Mouse (Mus musculus) limb, embryonic 14.5 days (tissue): ENCODE measurements around the gene Memo1. TPM values are rescaled to one million over a fixed set of nuclear protein-coding genes. Genes with fewer than 3 reads are reported as not detected.
"Not testable (repeated sequence)": the region's sequence is repeated elsewhere in the genome, so short reads cannot be mapped to it uniquely, and the experiment has no call there.

Experiments used
- ATAC-seq: fragments of 200-750 bp; cut with Nextera tagmentation; 2 replicates; pipeline ENCODE4 v1.8.0; 2017; ENCODE audit warnings: low read depth, moderate number of reproducible peaks, moderate TSS enrichment; ENCODE audit not compliant: low FRiP score
- DNase-seq: peaks from one replicate; pipeline ENCODE4 v3.0.0-alpha.2; 2015; ENCODE audit warnings: low spot score
- H3K27ac ChIP-seq: fragments of 300-500 bp; sonication (generic); replicated peaks from 2 replicates; pipeline ENCODE4 v1.5.1; 2014; ENCODE audit warnings: low read depth, mild to moderate bottlenecking, low read length, moderate library complexity, mixed read lengths
- H3K27me3 ChIP-seq: fragments of 300-500 bp; sonication (generic); 2 replicates; pipeline ENCODE4 v1.6.1; 2014; ENCODE audit warnings: low read length, mixed read lengths; ENCODE audit not compliant: control insufficient read depth, insufficient read depth
- H3K36me3 ChIP-seq: fragments of 300-500 bp; sonication (generic); 2 replicates; pipeline ENCODE4 v1.6.1; 2014; ENCODE audit warnings: mild to moderate bottlenecking, low read length, moderate library complexity, mixed read lengths; ENCODE audit not compliant: control insufficient read depth, insufficient read depth
- H3K4me1 ChIP-seq: fragments of 300-500 bp; sonication (generic); 2 replicates; pipeline ENCODE4 v1.6.1; 2014; ENCODE audit warnings: antibody characterized with exemption, low read length, mixed read lengths; ENCODE audit not compliant: control insufficient read depth, insufficient read depth
- H3K4me2 ChIP-seq: fragments of 300-500 bp; sonication (generic); replicated peaks from 2 replicates; pipeline ENCODE4 v1.6.1; 2014; ENCODE audit warnings: low read depth, mild to moderate bottlenecking, low read length, moderate library complexity; ENCODE audit not compliant: severe bottlenecking
- H3K4me3 ChIP-seq: fragments of 300-500 bp; sonication (generic); replicated peaks from 2 replicates; pipeline ENCODE4 v1.5.1; 2014; ENCODE audit warnings: low read length
- H3K9ac ChIP-seq: fragments of 300-500 bp; sonication (generic); 2 replicates; pipeline ENCODE4 v1.6.1; 2014; ENCODE audit warnings: mild to moderate bottlenecking, low read depth, low read length, moderate library complexity; ENCODE audit not compliant: severe bottlenecking
- H3K9me3 ChIP-seq: fragments of 300-500 bp; sonication (generic); 2 replicates; pipeline ENCODE4 v1.6.1; 2016; ENCODE audit warnings: low read length; ENCODE audit not compliant: control insufficient read depth
- POLR2A ChIP-seq: fragments of 200-500 bp; IDR thresholded peaks from 2 replicates; pipeline ENCODE4 v1.8.0; 2012; ENCODE audit warnings: inconsistent platforms, mild to moderate bottlenecking, moderate library complexity, borderline replicate concordance; ENCODE audit not compliant: insufficient read depth, insufficient read length; ENCODE audit errors: extremely low read depth
- WGBS: fragments of 180-500 bp; shearing (Covaris S2); extraction: QIAGEN DNeasy Blood & Tissue Kit; methylation state at CpG from one replicate; pipeline ENCODE4 v1.1.7; 2014; 5-methylcytosine and 5-hydroxymethylcytosine counted together
- polyA plus RNA-seq, 2 experiments: library from polyadenylated mRNA; depleted of rRNA in 1 of 2; stranded (reverse) in 1 of 2; unstranded in 1 of 2; fragments of >200 nt; fragmentation: Nextera tagmentation in 1 of 2; extraction: Ambion mirVana in 1 of 2; gene quantifications; 2 replicates each; pipeline versions ENCODE4 v1.2.1 to v1.2.3; 2012 to 2014

Memo1 gene
- polyA plus RNA-seq, 2 experiments: 75.0 to 98.9 TPM

- H3K4me1 ChIP-seq: no peaks in the 10 kb centered on the region
- H3K4me2 ChIP-seq: no peak overlapping the region
- WGBS: 76% methylated on average over 9 of the region's 9 CpGs
- H3K9ac ChIP-seq: no peak overlapping the region
- no peak overlapping the region for H3K4me3 ChIP-seq
- no peaks in the 10 kb centered on the region for H3K27me3 ChIP-seq
- H3K36me3 ChIP-seq: no peaks in the 10 kb centered on the region
- H3K9me3 ChIP-seq: no peaks in the 10 kb centered on the region
- H3K27ac ChIP-seq: no peak overlapping the region
- no peak for ATAC-seq
- no peak for TF ChIP-seq POLR2A
- DNase-seq: no peak
Measured at GRCm38 (mm10) chr17:74331049-74331676, 35.8 kb upstream of the Memo1 start.

DNA sequence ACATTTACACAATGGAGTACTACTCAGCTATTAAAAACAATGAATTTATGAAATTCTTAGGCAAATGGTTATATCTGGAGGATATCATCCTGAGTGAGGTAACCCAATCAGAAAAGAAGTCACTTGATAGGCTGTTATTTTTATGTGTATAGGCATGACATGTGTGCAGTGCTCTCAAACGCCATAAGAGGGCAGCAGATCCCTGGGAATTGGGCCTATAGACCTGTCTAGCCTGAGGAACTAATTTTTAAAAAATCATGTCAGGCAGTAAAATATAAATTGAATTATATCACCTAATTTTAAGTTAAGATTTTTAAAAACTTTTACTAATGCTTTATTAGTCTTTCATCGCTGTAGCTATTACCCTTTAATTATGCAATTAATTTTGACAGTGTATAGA lies 32.8 kb upstream of the Memo1 start:
- DNase-seq: peak; percentile 19
- not testable (repeated sequence) for H3K4me2 ChIP-seq, H3K4me1 ChIP-seq, H3K9me3 ChIP-seq, H3K27ac ChIP-seq, ATAC-seq, H3K36me3 ChIP-seq, H3K4me3 ChIP-seq, H3K27me3 ChIP-seq, H3K9ac ChIP-seq
- 46% methylated on average over 2 of the region's 2 CpGs for WGBS

- not testable (repeated sequence) for H3K27me3 ChIP-seq, H3K4me1 ChIP-seq, H3K9ac ChIP-seq, DNase-seq, H3K36me3 ChIP-seq, H3K4me2 ChIP-seq, H3K9me3 ChIP-seq, H3K27ac ChIP-seq, ATAC-seq, H3K4me3 ChIP-seq
- WGBS: 85% methylated on average over 7 of the region's 7 CpGs
Measured at GRCm38 (mm10) chr17:74327195-74327594, 31.9 kb upstream of the Memo1 start.

DNA sequence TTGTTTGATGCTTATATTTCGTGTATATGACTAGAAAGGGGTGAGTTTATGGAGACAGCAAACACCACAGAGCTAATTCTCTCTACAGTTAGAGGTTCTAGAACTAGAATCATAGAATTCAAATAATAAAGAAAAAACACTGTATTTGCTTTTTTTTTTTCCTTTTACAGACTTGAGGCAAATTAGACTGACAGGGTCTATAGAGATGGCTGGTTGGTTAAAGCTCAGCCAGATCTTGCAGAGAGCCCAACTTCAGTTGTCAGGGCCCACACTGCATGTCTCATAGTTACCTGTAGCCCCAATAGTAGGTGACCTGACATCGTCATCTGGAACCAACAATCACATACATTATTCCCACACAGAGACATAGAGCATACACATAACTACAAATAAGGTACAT lies 28.5 kb upstream of the Memo1 start, which contains the start of gene Dpy30:
Gene Dpy30 (minus strand): TSS at position 101 of the 400 bp plus-strand sequence.
- no peak within 1 kb of the TSS for H3K4me3 ChIP-seq
- H3K4me1 ChIP-seq: no peaks in the 10 kb centered on the region
- no peaks in the 10 kb centered on the region for H3K27me3 ChIP-seq
- DNase-seq: no peak
- 71% methylated on average over 2 of the region's 2 CpGs for WGBS
- no peaks in the 10 kb centered on the region for H3K9me3 ChIP-seq
- H3K36me3 ChIP-seq: no peaks in the 10 kb centered on the region
- H3K9ac ChIP-seq: no peak within 1 kb of the TSS
- H3K27ac ChIP-seq: no peak within 1 kb of the TSS
- no peak for ATAC-seq
- no peak for TF ChIP-seq POLR2A
- no peak within 1 kb of the TSS for H3K4me2 ChIP-seq

- H3K27ac ChIP-seq: no peak overlapping the region
- ATAC-seq (no peak), DNase-seq (no peak)
- no peak for TF ChIP-seq POLR2A
- 45% methylated on average over 5 of the region's 5 CpGs for WGBS
- no peak overlapping the region for H3K4me3 ChIP-seq
- no peaks in the 10 kb centered on the region for H3K4me1 ChIP-seq
- no peak overlapping the region for H3K9ac ChIP-seq
- H3K9me3 ChIP-seq: no peaks in the 10 kb centered on the region
- no peaks in the 10 kb centered on the region for H3K36me3 ChIP-seq
- no peak overlapping the region for H3K4me2 ChIP-seq
- no peaks in the 10 kb centered on the region for H3K27me3 ChIP-seq
Measured at GRCm38 (mm10) chr17:74322400-74323054, 27.2 kb upstream of the Memo1 start.
